Mouse (Mus musculus): ENCODE results near the gene Naa16.

The Naa16 gene

GRCm38 (mm10) chr14:79299230-79299629 is 91.3 kb downstream of the Naa16 start:
- no peak for DNase-seq (ENCODE audit: low spot score in 2 of 2)

- no peak for DNase-seq (ENCODE audit: low spot score in 2 of 2)
Measured at GRCm38 (mm10) chr14:79298314-79298992, 92.1 kb downstream of the Naa16 start.

- DNase-seq (ENCODE audit: low spot score in 2 of 2): no peak
Measured at GRCm38 (mm10) chr14:79296836-79297235, 93.7 kb downstream of the Naa16 start.

GRCm38 (mm10) chr14:79296201-79296600 is 94.4 kb downstream of the Naa16 start:
- no peak for DNase-seq (ENCODE audit: low spot score in 2 of 2)

- no peak for DNase-seq (ENCODE audit: low spot score in 2 of 2)
Measured at GRCm38 (mm10) chr14:79295579-79295978, 95.0 kb downstream of the Naa16 start.

- no peak for DNase-seq (ENCODE audit: low spot score in 2 of 2)
Measured at GRCm38 (mm10) chr14:79294950-79295349, 95.6 kb downstream of the Naa16 start.

GRCm38 (mm10) chr14:79294051-79294814 is 96.3 kb downstream of the Naa16 start:
- no peak for DNase-seq (ENCODE audit: low spot score in 2 of 2)

GRCm38 (mm10) chr14:79293119-79293780 is 97.3 kb downstream of the Naa16 start:
- DNase-seq (ENCODE audit: low spot score in 2 of 2): no peak

- no peak for DNase-seq (ENCODE audit: low spot score in 2 of 2)
Measured at GRCm38 (mm10) chr14:79291629-79292028, 98.9 kb downstream of the Naa16 start.

- no peak for DNase-seq (ENCODE audit: low spot score in 2 of 2)
Measured at GRCm38 (mm10) chr14:79290683-79291425, 99.7 kb downstream of the Naa16 start.

- DNase-seq (ENCODE audit: low spot score in 2 of 2): no peak
Measured at GRCm38 (mm10) chr14:79289909-79290308, 100.7 kb downstream of the Naa16 start.

- DNase-seq (ENCODE audit: low spot score in 2 of 2): no peak
Measured at GRCm38 (mm10) chr14:79288280-79288679, 102.3 kb downstream of the Naa16 start.

GRCm38 (mm10) chr14:79287251-79287863 is 103.2 kb downstream of the Naa16 start:
- no peak for DNase-seq (ENCODE audit: low spot score in 2 of 2)

GRCm38 (mm10) chr14:79285549-79285948 is 105.0 kb downstream of the Naa16 start:
- DNase-seq (ENCODE audit: low spot score in 2 of 2): no peak

GRCm38 (mm10) chr14:79284616-79285015 is 106.0 kb downstream of the Naa16 start:
- DNase-seq (ENCODE audit: low spot score in 2 of 2): no peak

GRCm38 (mm10) chr14:79283952-79284351 is 106.6 kb downstream of the Naa16 start:
- no peak for DNase-seq (ENCODE audit: low spot score in 2 of 2)

- DNase-seq (ENCODE audit: low spot score in 2 of 2): no peak
Measured at GRCm38 (mm10) chr14:79281894-79282553, 108.6 kb downstream of the Naa16 start.

GRCm38 (mm10) chr14:79280456-79280855 is 110.1 kb downstream of the Naa16 start:
- DNase-seq (ENCODE audit: low spot score in 2 of 2): no peak

GRCm38 (mm10) chr14:79279494-79279893 is 111.1 kb downstream of the Naa16 start:
- no peak for DNase-seq (ENCODE audit: low spot score in 2 of 2)

- no peak for DNase-seq (ENCODE audit: low spot score in 2 of 2)
Measured at GRCm38 (mm10) chr14:79278927-79279326, 111.7 kb downstream of the Naa16 start.

- no peak for DNase-seq (ENCODE audit: low spot score in 2 of 2)
Measured at GRCm38 (mm10) chr14:79277922-79278321, 112.7 kb downstream of the Naa16 start.

Measured in frontal cortex, postnatal 25 days (tissue).